In the genomic region with DNA sequence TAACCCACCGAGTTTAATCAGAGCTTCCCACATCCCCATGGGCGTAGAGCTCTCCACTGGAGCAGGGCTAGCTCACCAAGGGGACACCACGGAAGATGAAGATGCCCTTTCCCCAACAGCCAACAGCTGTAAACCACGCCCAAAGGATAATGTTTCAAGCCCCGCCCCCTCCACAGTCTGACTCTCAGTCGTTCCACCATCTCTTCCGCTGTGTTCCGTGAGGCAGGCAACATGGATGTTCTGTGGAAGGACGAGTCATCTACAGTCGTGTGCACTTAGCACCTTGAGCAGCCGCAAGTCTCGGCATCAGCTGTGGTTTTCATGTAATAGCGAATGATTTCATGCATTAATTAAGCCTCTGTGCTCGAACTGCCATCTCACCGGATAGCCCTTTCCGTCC, we compare ENCODE assay signal across 25 mouse cellular contexts. TPM values are rescaled to one million over a fixed set of nuclear protein-coding genes. Genes with fewer than 3 reads are reported as not detected.
A peak's percentile ranks its signal among the peaks of the same experiment; 100 is the strongest.
DNase-seq lines count a peak whose midpoint lies in the region; TF ChIP-seq lines count a peak whose summit lies in the region.
"Had no signal": no experiment of that assay in that cellular context is flagged by ENCODE, and none has a peak within 500 bp of the region (broad histone marks: within the 10 kb centered on the region; RNA-seq: fewer than 3 reads in every experiment).

No protein-coding gene starts in this region.

- H3K79me2 ChIP-seq in CH12.LX (replicated peaks; ENCODE audit: control insufficient read depth, extremely low read depth, insufficient read depth, poor library complexity, severe bottlenecking), result no peaks in the 10 kb centered on the region

- no peak for TF ChIP-seq EP300 in CH12.LX (IDR thresholded peaks at IDR 0.05; ENCODE audit: low read length)

- TF ChIP-seq RAD21 in CH12.LX (IDR thresholded peaks at IDR 0.05; ENCODE audit: low read depth, low read length), result no peak

- H3K4me2 ChIP-seq in CH12.LX (ENCODE audit: insufficient read depth, low read depth, poor library complexity, severe bottlenecking), result peak overlapping the region; percentile 6; the same call in 1 of the 2 replicates
- H3K4me2 ChIP-seq: forebrain, embryonic 13.5 days; heart, embryonic 13.5 days; liver, embryonic 13.5 days; stomach, embryonic 15.5 days had no signal

- H3K36me3 ChIP-seq in CH12.LX (replicated peaks in 1 of 2; ENCODE audit: control insufficient read depth in 1 of 2, insufficient read depth in 1 of 2, low read length in 1 of 2), result no peaks in the 10 kb centered on the region
- H3K36me3 ChIP-seq: heart, embryonic 13.5 days; liver, embryonic 13.5 days; stomach, embryonic 15.5 days had no signal

- peak overlapping the region; percentile 27 to 61 (median 39) for H3K4me3 ChIP-seq in CH12.LX (replicated peaks in 1 of 3; ENCODE audit: low read depth in 2 of 3, low read length in 2 of 3, poor library complexity in 1 of 3)
- H3K4me3 ChIP-seq: forebrain, embryonic 13.5 days; heart, embryonic 13.5 days; liver, embryonic 13.5 days; stomach, embryonic 15.5 days had no signal

- no peak for TF ChIP-seq CTCF in CH12.LX (conservative IDR thresholded peaks at IDR 0.05 in 1 of 2, IDR thresholded peaks at IDR 0.05 in 1 of 2; ENCODE audit: low read depth in 2 of 2, low read length in 2 of 2)

- dilution Hi-C loops in CH12.LX (cut with MboI; ENCODE audit: extremely low pct_ligation_motif_present, extremely low pct_unique_long_range_greater_than_20kb, low sequenced_read_pairs), result no loop called here

- in situ Hi-C loops in CH12.LX (cut with MboI; ENCODE audit: low pct_ligation_motif_present, low pct_unique_long_range_greater_than_20kb, low sequenced_read_pairs), result no loop called here

- no peaks in the 10 kb centered on the region for H3K9me3 ChIP-seq in CH12.LX (replicated peaks; ENCODE audit: low read length)
- H3K9me3 ChIP-seq: forebrain, embryonic 13.5 days; heart, embryonic 13.5 days; liver, embryonic 13.5 days; stomach, embryonic 15.5 days had no signal

- peak; percentile 53; the same call in 1 of the 2 replicates for TF ChIP-seq POLR2A in CH12.LX (IDR thresholded peaks at IDR 0.05; ENCODE audit: low read depth, low read length)

- peaks cover 6 to 11% of the 10 kb centered on the region in 2 experiments; a peak in 3 of 4 replicates for H3K4me1 ChIP-seq in CH12.LX (ENCODE audit: control insufficient read depth in 1 of 2, insufficient read depth in 2 of 2)
- H3K4me1 ChIP-seq: forebrain, embryonic 13.5 days; heart, embryonic 13.5 days; liver, embryonic 13.5 days; stomach, embryonic 15.5 days had no signal

- H3K27me3 ChIP-seq in CH12.LX (replicated peaks), result peaks cover 56% of the 10 kb centered on the region
- H3K27me3 ChIP-seq: forebrain, embryonic 13.5 days; liver, embryonic 13.5 days; stomach, embryonic 15.5 days had no signal

- no peak overlapping the region for H3K27ac ChIP-seq in CH12.LX (ENCODE audit: insufficient read depth, low read depth)
- H3K27ac ChIP-seq: forebrain, embryonic 13.5 days; heart, embryonic 13.5 days; liver, embryonic 13.5 days; stomach, embryonic 15.5 days had no signal

- H3K9ac ChIP-seq in CH12.LX (ENCODE audit: insufficient read depth, low read depth), result no peak overlapping the region
- H3K9ac ChIP-seq: forebrain, embryonic 13.5 days; heart, embryonic 13.5 days; liver, embryonic 13.5 days; stomach, embryonic 15.5 days had no signal

- peak; percentile 9 for DNase-seq in adrenal gland, postnatal 10 days
- no peak for DNase-seq in adrenal gland, adult 8-10 months
- DNase-seq in lung, postnatal 10 days, result peak; percentile 7
- no peak for DNase-seq in lung, adult 18-20 months
- peak; percentile 63 for DNase-seq in CH12.LX (ENCODE audit: extremely low read depth)
- DNase-seq in embryo, embryonic 11 days, result peak; percentile 38
- DNase-seq in spleen, adult 12 weeks (ENCODE audit: low spot score), result no peak
- DNase-seq in left cerebral cortex, adult 9 months (ENCODE audit: low spot score in 2 of 2), result no peak
- DNase-seq: adrenal gland, adult 2 months; kidney, adult 2 months; liver, embryonic 13.5 days; lung, postnatal 36 days; right cerebral cortex, adult 18-20 months; spleen, adult 18-20 months; thymus, postnatal 36 days had no signal

TF ChIP-seq in CH12.LX, 34 proteins besides CTCF, POLR2A, EP300 and RAD21:
- TF ChIP-seq UBTF (IDR thresholded peaks at IDR 0.05; ENCODE audit: low read depth, low read length) (no peak), KAT2A (IDR thresholded peaks at IDR 0.05; ENCODE audit: insufficient replicate concordance, low read length) (no peak), ELF1 (IDR thresholded peaks at IDR 0.05; ENCODE audit: low read depth, low read length) (peak; percentile 54; the same call in 1 of the 2 replicates), NELFE (IDR thresholded peaks at IDR 0.05; ENCODE audit: low read depth, low read length) (peak; percentile 59; the same call in 1 of the 2 replicates), ZMIZ1 (IDR thresholded peaks at IDR 0.05; ENCODE audit: low read depth, low read length) (peak; percentile 34; the same call in 1 of the 2 replicates), TBP (conservative IDR thresholded peaks at IDR 0.05; ENCODE audit: low read depth, low read length) (0 out of 2 replicates have a peak, but pooled peaks have one; percentile 21)

RNA-seq across cellular contexts. Expression of gene Olfr287, which starts 4.8 kb away (rescaled TPM):
- total RNA-seq in adrenal gland, postnatal 10 days (2021), result not detected
- total RNA-seq in adrenal gland, adult 8-10 months (2022), result under 1 TPM in 1 of 4 experiments, not detected in 3; 0.38 TPM
- not detected in 2 replicates for total RNA-seq in CH12.LX (2012; rRNA removed)
- not detected in 2 replicates for total RNA-seq in CH12.LX (2014; rRNA removed)
- polyA plus RNA-seq in CH12.LX (2012; ENCODE audit: insufficient read length, low read depth), result not detected in 2 replicates
- total RNA-seq: adrenal gland, adult 2 months; hematopoietic stem cell, adult 5-6 weeks; neutrophil, adult 5-6 weeks had no signal
- polyA plus RNA-seq: adrenal gland, adult 2 months; embryonic facial prominence, embryonic 14.5 days; forebrain, embryonic 13.5 days; gonadal fat pad, adult 2 months; heart, embryonic 13.5 days; kidney, adult 2 months; limb, embryonic 11.5 days; liver, embryonic 13.5 days; stomach, embryonic 15.5 days had no signal

RNA-seq across cellular contexts. Expression of gene Gm44579, which starts 4.8 kb away (rescaled TPM):
- total RNA-seq in adrenal gland, postnatal 10 days (2021), result not detected
- total RNA-seq in adrenal gland, adult 8-10 months (2022), result not detected
- total RNA-seq in CH12.LX (2012; rRNA removed) (not detected in 2 replicates), CH12.LX (2014; rRNA removed) (not detected in 2 replicates)
- polyA plus RNA-seq in CH12.LX (2012; ENCODE audit: insufficient read length, low read depth), result not detected in 2 replicates
- total RNA-seq: adrenal gland, adult 2 months; hematopoietic stem cell, adult 5-6 weeks; neutrophil, adult 5-6 weeks had no signal
- polyA plus RNA-seq: adrenal gland, adult 2 months; embryonic facial prominence, embryonic 14.5 days; forebrain, embryonic 13.5 days; gonadal fat pad, adult 2 months; heart, embryonic 13.5 days; kidney, adult 2 months; large intestine, adult 2 months; limb, embryonic 11.5 days; liver, embryonic 13.5 days; stomach, embryonic 15.5 days had no signal

RNA-seq across cellular contexts. Expression of gene Olfr286, which starts 8.6 kb away (rescaled TPM):
- not detected for total RNA-seq in adrenal gland, postnatal 10 days (2021)
- not detected for total RNA-seq in adrenal gland, adult 8-10 months (2022)
- total RNA-seq in CH12.LX (2012; rRNA removed), result 0.04 TPM in 1 of 2 replicates, not detected in the other
- total RNA-seq in CH12.LX (2014; rRNA removed), result not detected in 2 replicates
- polyA plus RNA-seq in CH12.LX (2012; ENCODE audit: insufficient read length, low read depth), result not detected in 2 replicates
- total RNA-seq: adrenal gland, adult 2 months; hematopoietic stem cell, adult 5-6 weeks; layer of hippocampus, postnatal 25 days; neutrophil, adult 5-6 weeks had no signal
- polyA plus RNA-seq: adrenal gland, adult 2 months; embryonic facial prominence, embryonic 14.5 days; forebrain, embryonic 13.5 days; gonadal fat pad, adult 2 months; heart, embryonic 13.5 days; kidney, adult 2 months; limb, embryonic 11.5 days; liver, embryonic 13.5 days; stomach, embryonic 15.5 days had no signal

RNA-seq across cellular contexts. Expression of gene Olfr288, which starts 30.3 kb away (rescaled TPM):
- not detected for total RNA-seq in adrenal gland, postnatal 10 days (2021)
- not detected for total RNA-seq in adrenal gland, adult 8-10 months (2022)
- total RNA-seq in CH12.LX (2012; rRNA removed) (not detected in 2 replicates), CH12.LX (2014; rRNA removed) (not detected in 2 replicates)
- not detected in 2 replicates for polyA plus RNA-seq in CH12.LX (2012; ENCODE audit: insufficient read length, low read depth)
- total RNA-seq: adrenal gland, adult 2 months; hematopoietic stem cell, adult 5-6 weeks; layer of hippocampus, postnatal 25 days; neutrophil, adult 5-6 weeks had no signal
- polyA plus RNA-seq: adrenal gland, adult 2 months; embryonic facial prominence, embryonic 14.5 days; forebrain, embryonic 13.5 days; gonadal fat pad, adult 2 months; heart, embryonic 13.5 days; kidney, adult 2 months; large intestine, adult 2 months; limb, embryonic 11.5 days; liver, embryonic 13.5 days; stomach, embryonic 15.5 days had no signal

RNA-seq across cellular contexts. Expression of gene H1fnt, which starts 31.5 kb away (rescaled TPM):
- not detected for total RNA-seq in adrenal gland, postnatal 10 days (2021)
- not detected for total RNA-seq in adrenal gland, adult 8-10 months (2022)
- not detected in 2 replicates for total RNA-seq in CH12.LX (2012; rRNA removed)
- not detected in 2 replicates for total RNA-seq in CH12.LX (2014; rRNA removed)
- not detected in 2 replicates for polyA plus RNA-seq in CH12.LX (2012; ENCODE audit: insufficient read length, low read depth)
- total RNA-seq: adrenal gland, adult 2 months; hematopoietic stem cell, adult 5-6 weeks; layer of hippocampus, postnatal 25 days; neutrophil, adult 5-6 weeks had no signal
- polyA plus RNA-seq: adrenal gland, adult 2 months; embryonic facial prominence, embryonic 14.5 days; forebrain, embryonic 13.5 days; heart, embryonic 13.5 days; large intestine, adult 2 months; limb, embryonic 11.5 days; liver, embryonic 13.5 days; stomach, embryonic 15.5 days had no signal

Comparison
In these comparisons a context has a peak if more than half of its experiments do, and no peak if none do; other contexts are left out.
1. DNase-seq: peak in adrenal gland, postnatal 10 days (single experiment), lung, postnatal 10 days (single experiment), CH12.LX (single experiment) and embryo, embryonic 11 days (single experiment); none in adrenal gland, adult 8-10 months (single experiment), lung, adult 18-20 months (0 of 2), spleen, adult 12 weeks (single experiment) and left cerebral cortex, adult 9 months (0 of 2).